Mouse (Mus musculus) gastrocnemius, postnatal 25 days (tissue): ENCODE measurements around the gene Gm28897. TPM values are rescaled to one million over a fixed set of nuclear protein-coding genes. Genes with fewer than 3 reads are reported as not detected.
"Not testable (repeated sequence)": the region's sequence is repeated elsewhere in the genome, so short reads cannot be mapped to it uniquely, and the experiment has no call there.

Source experiments
- DNase-seq: peaks from one replicate; pipeline ENCODE4 v3.0.0; 2022
- long read RNA-seq, 2 experiments: library from polyadenylated mRNA; stranded (forward); transcript quantifications; one replicate each; pipeline ENCODE4 v2.0.0; 2021
- total RNA-seq, 2 experiments: library from RNA; stranded (reverse); gene quantifications; 1 replicate in 1 of 2; 2 replicates in 1 of 2; pipeline ENCODE4 v1.2.3; 2021

Gm28897 gene
- not detected for total RNA-seq
- long read RNA-seq, experiment 1: 0 reads
- long read RNA-seq, experiment 2: 0 reads

- DNase-seq: not testable (repeated sequence)
Measured at GRCm38 (mm10) chrY:80926695-80927094, at the start of gene Gm28897. Gene Gm28897 (plus strand): TSS chrY:80926995.
